Mouse (Mus musculus) central nervous system, embryonic 11.5 days (tissue): Measurements from ENCODE around the gene Pex26. TPM values are rescaled to one million over a fixed set of nuclear protein-coding genes. Genes with fewer than 3 reads are reported as not detected.

Source experiments
- polyA plus RNA-seq: library from polyadenylated mRNA; depleted of rRNA; stranded (reverse); fragments of >200 nt; gene quantifications from 2 replicates; pipeline ENCODE4 v1.2.3, GENCODE M21; 2012; rRNA removed

The Pex26 gene
- polyA plus RNA-seq, result 12.1 and 18.1 TPM in 2 replicates

DNA sequence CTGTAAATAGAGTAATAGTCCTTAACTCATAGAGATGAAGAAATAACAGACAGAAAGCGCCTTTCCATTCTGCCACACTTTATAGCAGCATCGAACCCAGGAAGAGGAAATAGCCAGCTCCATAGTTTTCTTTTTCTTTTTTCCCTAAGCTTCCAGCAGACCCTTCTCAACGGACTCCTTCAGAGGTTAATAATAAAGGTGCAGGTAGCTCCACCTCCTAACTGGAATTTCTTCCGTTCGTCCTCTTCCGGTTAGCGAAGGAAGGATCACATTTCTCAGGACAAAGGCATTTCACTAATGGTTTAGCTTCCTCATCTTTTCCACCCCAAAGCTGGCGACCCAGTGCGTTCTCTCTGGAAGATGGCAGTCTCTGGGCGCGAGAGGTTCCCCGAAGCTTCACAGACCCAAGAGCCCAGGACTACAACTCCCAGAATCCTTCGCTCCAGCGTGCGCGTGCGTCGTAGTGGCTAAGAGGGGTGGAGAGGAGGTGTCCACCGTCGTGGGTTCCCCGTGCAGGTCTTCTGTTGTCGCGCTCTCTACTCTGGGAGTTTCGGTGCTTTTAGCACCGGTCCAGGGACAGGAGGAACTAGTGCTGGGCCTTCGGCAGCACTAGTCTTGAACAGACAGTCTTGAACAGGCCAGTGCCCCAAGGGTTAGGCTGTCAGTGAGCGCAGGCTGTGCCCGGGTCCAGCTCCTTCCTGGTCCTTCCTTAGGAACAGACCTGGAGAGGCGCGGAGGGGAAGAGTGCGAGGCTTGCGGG is at the start of gene Pex26:
Pex26 (plus strand) TSS at position 254 of the 760 bp plus-strand sequence.

DNA sequence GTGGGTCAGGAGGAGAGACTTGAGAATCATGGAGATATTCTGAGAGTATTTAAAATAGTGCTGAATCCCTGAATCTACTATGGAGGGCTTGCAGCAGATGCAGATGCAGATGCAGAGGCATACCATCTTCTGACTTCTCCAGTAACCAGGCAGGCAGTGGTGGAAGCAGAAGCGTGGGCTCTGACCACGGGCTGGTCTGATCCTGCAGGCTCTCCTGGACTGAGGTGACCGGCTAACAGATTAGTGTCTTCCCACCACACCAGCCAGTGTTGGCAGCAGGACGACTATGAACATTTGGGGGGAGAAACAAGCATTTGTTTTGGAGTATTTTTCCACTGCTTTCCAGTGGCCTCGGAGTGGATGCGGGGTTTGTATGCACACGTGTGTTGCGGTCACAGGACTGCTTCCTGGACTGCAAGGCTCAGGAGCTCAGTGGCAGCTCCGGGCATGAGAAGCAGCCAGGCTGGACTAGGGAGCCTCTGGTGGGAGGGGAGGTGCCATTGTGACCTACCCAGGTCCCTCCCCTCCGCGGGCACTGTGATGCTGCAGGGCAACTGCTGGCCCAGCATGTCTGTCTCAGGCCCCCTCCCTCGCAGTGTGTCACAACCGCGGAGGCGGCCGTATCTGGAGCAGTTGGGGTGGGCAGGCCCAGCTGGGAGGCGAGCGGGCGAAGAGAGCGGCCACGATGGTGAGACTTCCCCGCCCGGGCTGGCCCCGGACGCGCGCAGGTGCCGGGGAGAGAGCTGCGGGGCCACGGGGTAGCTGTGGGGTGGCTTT is 26.9 kb downstream of the Pex26 start, which contains the start of gene Tuba8:
Tuba8 (plus strand) TSS at position 548 of the 777 bp plus-strand sequence.

DNA sequence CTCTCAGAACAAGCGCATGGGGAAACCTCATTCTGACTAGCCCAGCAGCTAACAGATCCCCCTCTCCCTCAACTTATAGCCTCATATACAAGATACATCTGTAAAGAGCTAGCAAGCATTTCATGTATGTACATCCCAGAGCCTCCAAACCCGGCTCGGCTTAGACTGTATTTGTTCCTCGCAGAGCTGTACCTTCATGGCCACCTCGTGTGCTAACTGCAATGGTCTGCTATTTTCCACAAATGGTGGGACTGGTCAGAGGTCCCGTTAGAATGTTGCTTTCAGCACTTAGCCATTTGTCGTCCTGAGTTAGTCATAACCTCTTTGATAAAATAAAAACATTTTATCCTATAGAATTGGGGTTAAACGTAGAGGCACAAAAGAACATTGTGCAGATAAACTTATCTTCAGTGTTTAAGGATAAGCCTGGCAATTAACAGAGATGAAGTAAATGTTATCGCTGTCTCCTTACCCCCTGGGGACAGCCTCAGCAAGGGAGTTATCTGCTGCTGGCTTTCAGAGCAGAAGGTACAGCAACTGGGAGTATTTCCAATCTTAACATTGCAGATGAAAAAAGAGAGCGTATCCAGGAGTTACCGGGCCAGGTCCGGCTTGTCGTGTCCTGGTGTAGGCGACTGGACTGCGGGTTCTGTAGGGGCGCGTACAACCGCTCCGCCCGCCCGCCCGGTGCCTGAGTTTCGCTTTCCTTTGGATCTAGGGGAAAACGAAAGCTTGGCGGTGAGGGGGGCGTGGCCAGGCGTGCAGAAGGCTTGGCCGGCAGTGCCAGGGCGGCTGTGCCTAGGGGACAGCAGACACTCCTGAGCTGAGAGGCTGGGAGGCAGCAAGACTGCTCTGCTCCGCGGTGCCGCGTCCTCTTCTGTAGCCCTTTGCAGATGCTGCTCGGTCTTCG is 61.9 kb downstream of the Pex26 start, which contains the start of gene Usp18:
Usp18 (plus strand) TSS at position 780 of the 910 bp plus-strand sequence.

Other genes starting within 250 kb of the Pex26 start
- 20.9 and 21.4 TPM in 2 replicates for gene Mical3, start 52.7 kb upstream of the Pex26 start, polyA plus RNA-seq
- 0.07 and 0.20 TPM in 2 replicates for gene Tuba8, start 27.0 kb downstream of the Pex26 start, polyA plus RNA-seq
- 0.58 TPM in 2 replicates for gene Usp18, start 62.2 kb downstream of the Pex26 start, polyA plus RNA-seq
- 2.6 and 3.4 TPM in 2 replicates for gene Slc6a13, start 116.6 kb downstream of the Pex26 start, polyA plus RNA-seq
- gene Slc6a12, start 159.4 kb downstream of the Pex26 start, polyA plus RNA-seq, result 0.30 and 0.31 TPM in 2 replicates